Mouse (Mus musculus) cerebellum, adult 2 months (tissue): ENCODE data around the gene Rere.

Experiments
- CTCF ChIP-seq: fragments of 200-500 bp; IDR thresholded peaks from 2 replicates; pipeline ENCODE4 v1.5.1; 2011; ENCODE audit warnings: low read depth, mild to moderate bottlenecking, control low read depth, low read length, moderate library complexity, borderline replicate concordance; ENCODE audit not compliant: insufficient read depth
- POLR2A ChIP-seq: fragments of 200-500 bp; IDR thresholded peaks from 2 replicates; pipeline ENCODE4 v1.6.1; 2011; ENCODE audit warnings: low read length, control low read depth, borderline replicate concordance; ENCODE audit not compliant: insufficient read depth

DNA sequence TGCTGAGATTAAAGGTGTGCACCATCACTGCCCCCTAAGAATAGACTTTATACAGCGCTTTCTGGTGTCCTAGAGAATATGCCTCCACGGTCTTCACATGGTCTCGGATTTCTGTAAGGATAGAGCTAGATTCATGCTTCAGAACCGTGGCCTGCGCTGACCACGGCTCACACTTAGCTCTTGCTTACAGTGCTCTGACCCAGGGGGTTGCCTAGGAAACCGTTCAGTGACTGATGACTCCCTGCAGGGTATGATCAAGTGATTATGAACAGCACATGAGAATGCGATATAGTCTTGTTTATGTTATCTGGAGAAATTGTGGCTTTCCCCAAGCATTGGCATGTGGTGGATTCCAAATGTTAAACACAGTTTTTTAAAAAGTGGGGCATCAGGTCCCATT, 103.0 kb downstream of the Rere start:
- TF ChIP-seq POLR2A (no peak), CTCF (no peak)
